11 mouse cellular contexts compared by ENCODE assay signal in genomic region chr4:134263191-134263590, GRCm38 (mm10). TPM values are rescaled to one million over a fixed set of nuclear protein-coding genes. Genes with fewer than 3 reads are reported as not detected.
DNase-seq lines count a peak whose midpoint lies in the region; ATAC-seq and TF ChIP-seq lines count a peak whose summit lies in the region.
"Had no signal": no experiment of that assay in that cellular context is flagged by ENCODE, and none has a peak within 500 bp of the region (broad histone marks: within the 10 kb centered on the region; RNA-seq: fewer than 3 reads in every experiment).

No protein-coding gene starts in this region.

- in situ Hi-C loops in ES-E14 (cut with MboI; ENCODE audit: low sequenced_read_pairs in 2 of 2, unreplicated experiment in 2 of 2) = no loop called here

- H3K27me3 ChIP-seq in kidney, embryonic 14.5 days (ENCODE audit: control insufficient read depth, insufficient read depth, low read length) = no peaks in the 10 kb centered on the region
- H3K27me3 ChIP-seq: embryonic facial prominence, embryonic 13.5 days had no signal

- no peak overlapping the region for H3K4me3 ChIP-seq in kidney, embryonic 14.5 days (ENCODE audit: low read length)
- no peak overlapping the region for H3K4me3 ChIP-seq in ES-E14 (ENCODE audit: insufficient read depth in 1 of 2, low read depth in 1 of 2, low read length in 2 of 2, poor library complexity in 1 of 2, severe bottlenecking in 1 of 2)
- no peak overlapping the region for H3K4me3 ChIP-seq in cortical plate, adult 2 months (ENCODE audit: insufficient read depth, low read length)
- H3K4me3 ChIP-seq in olfactory bulb, adult 2 months (ENCODE audit: insufficient read depth, low read depth, low read length) = no peak overlapping the region
- H3K4me3 ChIP-seq: embryonic facial prominence, embryonic 13.5 days had no signal

- 0 out of 2 replicates have a peak, but pooled peaks cover 3% of the 10 kb centered on the region for H3K4me1 ChIP-seq in kidney, embryonic 14.5 days (ENCODE audit: control insufficient read depth, insufficient read depth, low read length)
- peaks cover 2 to 7% of the 10 kb centered on the region in 2 experiments; a peak in 1 of 4 replicates for H3K4me1 ChIP-seq in ES-E14 (ENCODE audit: control insufficient read depth in 2 of 2, insufficient read depth in 2 of 2, low read length in 2 of 2, poor library complexity in 1 of 2)
- H3K4me1 ChIP-seq in cortical plate, adult 2 months (ENCODE audit: control insufficient read depth, insufficient read depth, low read length) = no peaks in the 10 kb centered on the region
- H3K4me1 ChIP-seq in olfactory bulb, adult 2 months (ENCODE audit: control insufficient read depth, insufficient read depth, low read length) = no peaks in the 10 kb centered on the region

- H3K36me3 ChIP-seq in kidney, embryonic 14.5 days (ENCODE audit: control insufficient read depth, insufficient read depth, low read length) = no peaks in the 10 kb centered on the region
- H3K36me3 ChIP-seq in ES-E14 (ENCODE audit: control insufficient read depth, insufficient read depth, low read length, poor library complexity, severe bottlenecking) = no peaks in the 10 kb centered on the region
- H3K36me3 ChIP-seq: embryonic facial prominence, embryonic 13.5 days had no signal

- ATAC-seq in kidney, embryonic 14.5 days (ENCODE audit: low FRiP score, low TSS enrichment) = no peak
- ATAC-seq in inflammation-experienced regulatory T-cells, adult 6 months = no peak

- DNase-seq in kidney, adult 18-20 months = peak; percentile 83
- peak; percentile 56 to 61 for DNase-seq in B cell, adult 2 months
- DNase-seq in ES-E14 (ENCODE audit: low read depth, low spot score) = peak; percentile 81
- peak; percentile 75 to 86 for DNase-seq in kidney, postnatal 25 days

- H3K27ac ChIP-seq in kidney, embryonic 14.5 days (ENCODE audit: low read depth, low read length) = no peak overlapping the region
- no peak overlapping the region for H3K27ac ChIP-seq in ES-E14 (ENCODE audit: insufficient read depth, low read depth, low read length, poor library complexity, severe bottlenecking)
- H3K27ac ChIP-seq in cortical plate, adult 2 months (ENCODE audit: insufficient read depth, low read length) = no peak overlapping the region
- H3K27ac ChIP-seq in olfactory bulb, adult 2 months (ENCODE audit: insufficient read depth, low read depth, low read length) = no peak overlapping the region
- H3K27ac ChIP-seq: embryonic facial prominence, embryonic 13.5 days had no signal

- H3K9ac ChIP-seq in kidney, embryonic 14.5 days (ENCODE audit: low read depth, low read length) = no peak overlapping the region
- H3K9ac ChIP-seq in ES-E14 (ENCODE audit: insufficient read depth, low read depth, low read length, poor library complexity, severe bottlenecking) = no peak overlapping the region
- H3K9ac ChIP-seq: embryonic facial prominence, embryonic 13.5 days had no signal

- TF ChIP-seq POLR2A in cortical plate, adult 2 months (IDR thresholded peaks at IDR 0.05; ENCODE audit: extremely low read depth, insufficient read depth, low read length) = no peak
- TF ChIP-seq POLR2A in olfactory bulb, adult 2 months (IDR thresholded peaks at IDR 0.05; ENCODE audit: insufficient read depth, low read depth, low read length) = no peak

- TF ChIP-seq CTCF in cortical plate, adult 2 months (IDR thresholded peaks at IDR 0.05; ENCODE audit: extremely low read depth, insufficient read depth, low read length) = peak; percentile 62
- TF ChIP-seq CTCF in olfactory bulb, adult 2 months (IDR thresholded peaks at IDR 0.05; ENCODE audit: insufficient read depth, low read depth, low read length) = peak; percentile 51; the same call in 1 of the 2 replicates

- H3K9me3 ChIP-seq in kidney, embryonic 14.5 days (ENCODE audit: control insufficient read depth, low read length) = no peaks in the 10 kb centered on the region
- no peaks in the 10 kb centered on the region for H3K9me3 ChIP-seq in ES-E14 (ENCODE audit: control insufficient read depth, insufficient read depth, low read depth, low read length)
- H3K9me3 ChIP-seq: embryonic facial prominence, embryonic 13.5 days had no signal

- WGBS in kidney, embryonic 14.5 days = 37% methylated on average over 6 of the region's 6 CpGs
- 26% methylated on average over 6 of the region's 6 CpGs for WGBS in olfactory bulb, adult 2 months

- H3K4me2 ChIP-seq in kidney, embryonic 14.5 days (replicated peaks; ENCODE audit: low read depth, low read length) = no peak overlapping the region
- H3K4me2 ChIP-seq: embryonic facial prominence, embryonic 13.5 days had no signal

TF ChIP-seq in ES-E14, 5 proteins besides CTCF, POLR2A, EP300 and RAD21:
- TF ChIP-seq ZC3H11A (IDR thresholded peaks at IDR 0.05; ENCODE audit: borderline replicate concordance, low read depth, low read length) = peak; percentile 50; the same call in 1 of the 2 replicates
- no peak for TF ChIP-seq ZNF384 (IDR thresholded peaks at IDR 0.05; ENCODE audit: low read depth, low read length)

RNA-seq across cellular contexts. Expression of gene Grrp1, which starts 9.3 kb away (rescaled TPM):
- 9.2 and 12.8 TPM in 2 replicates for polyA plus RNA-seq in kidney, embryonic 14.5 days (2014; fragmentation: Nextera tagmentation; extraction: Ambion mirVana)
- 1.6 and 2.2 TPM in 2 replicates for total RNA-seq in ES-E14 (2012; rRNA removed)
- polyA plus RNA-seq in cortical plate, adult 2 months (2012; rRNA removed) = 7.7 and 8.5 TPM in 2 replicates
- not detected in 2 replicates for polyA plus RNA-seq in olfactory bulb, adult 2 months (2012; ENCODE audit: insufficient read depth, insufficient read length, low replicate concordance, missing spikeins)
- polyA plus RNA-seq in inflammation-experienced regulatory T-cells, adult 6 months (2017; shearing (Covaris generic)) = not detected

RNA-seq across cellular contexts. Expression of gene Gm30191, which starts 16.5 kb away (rescaled TPM):
- polyA plus RNA-seq in kidney, embryonic 14.5 days (2014; fragmentation: Nextera tagmentation; extraction: Ambion mirVana) = not detected in 2 replicates
- total RNA-seq in ES-E14 (2012; rRNA removed) = not detected in 2 replicates
- not detected in 2 replicates for polyA plus RNA-seq in cortical plate, adult 2 months (2012; rRNA removed)
- polyA plus RNA-seq in olfactory bulb, adult 2 months (2012; ENCODE audit: insufficient read depth, insufficient read length, low replicate concordance, missing spikeins) = not detected in 2 replicates
- polyA plus RNA-seq in inflammation-experienced regulatory T-cells, adult 6 months (2017; shearing (Covaris generic)) = not detected
- total RNA-seq: layer of hippocampus, adult 18-20 months had no signal
- polyA plus RNA-seq: embryonic facial prominence, embryonic 13.5 days; neural tube, embryonic 14.5 days had no signal

RNA-seq across cellular contexts. Expression of gene Zfp593, which starts 17.8 kb away (rescaled TPM):
- 17.5 and 18.9 TPM in 2 replicates for polyA plus RNA-seq in kidney, embryonic 14.5 days (2014; fragmentation: Nextera tagmentation; extraction: Ambion mirVana)
- 19.8 and 25.2 TPM in 2 replicates for total RNA-seq in ES-E14 (2012; rRNA removed)
- 12.0 and 13.5 TPM in 2 replicates for polyA plus RNA-seq in cortical plate, adult 2 months (2012; rRNA removed)
- polyA plus RNA-seq in olfactory bulb, adult 2 months (2012; ENCODE audit: insufficient read depth, insufficient read length, low replicate concordance, missing spikeins) = not detected in 2 replicates
- polyA plus RNA-seq in inflammation-experienced regulatory T-cells, adult 6 months (2017; shearing (Covaris generic)) = 1 to 10 TPM; 4.7 to 6.4 (median 4.9) TPM

RNA-seq across cellular contexts. Expression of gene E130218I03Rik, which starts 19.7 kb away (rescaled TPM):
- 0.41 TPM in 1 of 2 replicates, not detected in the other for polyA plus RNA-seq in kidney, embryonic 14.5 days (2014; fragmentation: Nextera tagmentation; extraction: Ambion mirVana)
- 1.3 and 1.6 TPM in 2 replicates for total RNA-seq in ES-E14 (2012; rRNA removed)
- polyA plus RNA-seq in cortical plate, adult 2 months (2012; rRNA removed) = not detected in 2 replicates
- polyA plus RNA-seq in olfactory bulb, adult 2 months (2012; ENCODE audit: insufficient read depth, insufficient read length, low replicate concordance, missing spikeins) = not detected in 2 replicates
- 1 to 10 TPM in 1 of 3 experiments, not detected in 2; 2.3 TPM for polyA plus RNA-seq in inflammation-experienced regulatory T-cells, adult 6 months (2017; shearing (Covaris generic))
- total RNA-seq: layer of hippocampus, adult 18-20 months had no signal
- polyA plus RNA-seq: neural tube, embryonic 14.5 days had no signal

RNA-seq across cellular contexts. Expression of gene Pdik1l, which starts 24.5 kb away (rescaled TPM):
- polyA plus RNA-seq in kidney, embryonic 14.5 days (2014; fragmentation: Nextera tagmentation; extraction: Ambion mirVana) = 14.9 and 18.8 TPM in 2 replicates
- 12.6 and 13.2 TPM in 2 replicates for total RNA-seq in ES-E14 (2012; rRNA removed)
- polyA plus RNA-seq in cortical plate, adult 2 months (2012; rRNA removed) = 8.9 and 9.1 TPM in 2 replicates
- polyA plus RNA-seq in olfactory bulb, adult 2 months (2012; ENCODE audit: insufficient read depth, insufficient read length, low replicate concordance, missing spikeins) = not detected in 2 replicates
- polyA plus RNA-seq in inflammation-experienced regulatory T-cells, adult 6 months (2017; shearing (Covaris generic)) = 10 to 100 TPM; 18.5 to 26.7 (median 23.7) TPM
